Mouse (Mus musculus) hindbrain, embryonic 16.5 days (tissue): ENCODE measurements around the gene Ehbp1l1. TPM values are rescaled to one million over a fixed set of nuclear protein-coding genes. Genes with fewer than 3 reads are reported as not detected.

Source experiments
- ATAC-seq: fragments of 200-750 bp; cut with Nextera tagmentation; 2 replicates; pipeline ENCODE4 v1.8.0; 2017; ENCODE audit warnings: moderate TSS enrichment, moderate library complexity
- H3K27ac ChIP-seq: fragments of 300-500 bp; sonication (generic); 2 replicates; pipeline ENCODE4 v1.5.1; 2014; ENCODE audit warnings: low read depth, mild to moderate bottlenecking, control low read depth, low read length, moderate library complexity
- H3K27me3 ChIP-seq: fragments of 300-500 bp; sonication (generic); replicated peaks from 2 replicates; pipeline ENCODE4 v1.6.1; 2014; ENCODE audit warnings: low read length; ENCODE audit not compliant: control insufficient read depth, insufficient read depth
- H3K36me3 ChIP-seq: fragments of 300-500 bp; sonication (generic); 2 replicates; pipeline ENCODE4 v1.6.1; 2014; ENCODE audit warnings: mild to moderate bottlenecking, low read length, moderate library complexity, mixed read lengths; ENCODE audit not compliant: control insufficient read depth, insufficient read depth
- H3K4me1 ChIP-seq: fragments of 300-500 bp; sonication (generic); 2 replicates; pipeline ENCODE4 v1.6.1; 2014; ENCODE audit warnings: low read depth, low read length; ENCODE audit not compliant: control insufficient read depth, insufficient read depth
- H3K4me2 ChIP-seq: fragments of 300-500 bp; sonication (generic); 2 replicates; pipeline ENCODE4 v1.6.1; 2014; ENCODE audit warnings: mild to moderate bottlenecking, low read length, control low read depth, moderate library complexity
- H3K4me3 ChIP-seq: fragments of 300-500 bp; sonication (generic); 2 replicates; pipeline ENCODE4 v1.5.1; 2014; ENCODE audit warnings: mild to moderate bottlenecking, low read length, control low read depth, moderate library complexity
- H3K9ac ChIP-seq: fragments of 300-500 bp; sonication (generic); 2 replicates; pipeline ENCODE4 v1.6.1; 2014; ENCODE audit warnings: low read depth, mild to moderate bottlenecking, control low read depth, low read length, moderate library complexity
- H3K9me3 ChIP-seq: fragments of 300-500 bp; sonication (generic); 2 replicates; pipeline ENCODE4 v1.6.1; 2014; ENCODE audit warnings: mild to moderate bottlenecking, low read length, moderate library complexity; ENCODE audit not compliant: control insufficient read depth
- WGBS: fragments of 180-500 bp; shearing (Covaris S2); extraction: QIAGEN DNeasy Blood & Tissue Kit; methylation state at CpG from one replicate; pipeline ENCODE4 v1.1.7; 2014; 5-methylcytosine and 5-hydroxymethylcytosine counted together
- polyA plus RNA-seq: library from polyadenylated mRNA; unstranded; fragments of >200 nt; fragmentation: Nextera tagmentation; extraction: Ambion mirVana; gene quantifications from 2 replicates; pipeline ENCODE4 v1.2.1, GENCODE M21; 2015

The Ehbp1l1 gene
- polyA plus RNA-seq, 1 experiment from 2014 or later: 29.7 TPM

DNA sequence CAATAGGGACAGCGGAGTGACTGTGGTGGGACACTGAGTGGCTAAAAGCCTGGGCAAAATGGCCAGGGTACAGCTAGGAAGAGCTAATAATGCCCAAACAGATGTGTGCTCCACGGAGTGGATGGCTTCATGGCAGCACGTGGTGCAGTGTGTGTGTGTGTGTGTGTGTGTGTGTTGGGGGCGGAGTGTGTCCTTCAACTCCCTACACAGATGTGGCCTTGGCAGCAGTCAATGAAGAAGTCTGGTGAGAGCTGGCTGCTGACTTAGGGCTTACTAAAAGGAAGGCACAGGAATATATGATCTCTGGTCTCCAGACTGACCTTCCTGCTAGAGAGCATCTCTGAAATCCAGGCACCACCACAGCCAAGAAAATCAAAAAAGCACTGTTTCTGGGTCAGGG lies 57.7 kb downstream of the Ehbp1l1 start:
- H3K27ac ChIP-seq: no peak overlapping the region
- ATAC-seq: no peak
- 85% methylated on average over 4 of the region's 4 CpGs for WGBS
- no peak overlapping the region for H3K4me2 ChIP-seq
- peaks cover 3% of the 10 kb centered on the region for H3K4me1 ChIP-seq
- no peak overlapping the region for H3K9ac ChIP-seq
- H3K4me3 ChIP-seq: no peak overlapping the region
- H3K9me3 ChIP-seq: no peaks in the 10 kb centered on the region
- H3K27me3 ChIP-seq: no peaks in the 10 kb centered on the region
- H3K36me3 ChIP-seq: peaks cover 41% of the 10 kb centered on the region

DNA sequence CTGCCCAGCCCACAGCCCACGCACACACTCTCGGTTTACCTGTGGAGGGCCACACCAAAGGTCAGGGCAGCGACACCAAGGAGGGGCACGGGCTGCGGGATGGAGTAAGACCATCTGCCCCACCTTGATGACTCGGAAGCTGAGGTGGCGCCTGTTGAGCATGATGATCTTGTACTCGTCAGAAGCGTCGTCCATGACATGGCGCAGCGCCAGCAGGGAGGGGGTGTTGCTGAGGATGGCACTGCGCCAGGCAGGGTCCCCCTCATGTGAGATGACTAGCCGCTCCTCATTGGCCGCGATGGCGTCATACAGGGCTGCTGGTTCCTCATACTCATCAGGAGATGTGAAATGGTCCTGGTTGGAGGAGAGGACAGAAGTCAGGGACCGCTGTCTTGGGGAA lies 59.7 kb downstream of the Ehbp1l1 start:
- H3K4me2 ChIP-seq: no peak overlapping the region
- no peak overlapping the region for H3K9ac ChIP-seq
- 88% methylated on average over 18 of the region's 18 CpGs for WGBS
- no peaks in the 10 kb centered on the region for H3K9me3 ChIP-seq
- H3K36me3 ChIP-seq: peaks cover 34% of the 10 kb centered on the region
- H3K4me1 ChIP-seq: peaks cover 6% of the 10 kb centered on the region
- H3K27ac ChIP-seq: no peak overlapping the region
- H3K27me3 ChIP-seq: no peaks in the 10 kb centered on the region
- no peak for ATAC-seq
- H3K4me3 ChIP-seq: no peak overlapping the region

DNA sequence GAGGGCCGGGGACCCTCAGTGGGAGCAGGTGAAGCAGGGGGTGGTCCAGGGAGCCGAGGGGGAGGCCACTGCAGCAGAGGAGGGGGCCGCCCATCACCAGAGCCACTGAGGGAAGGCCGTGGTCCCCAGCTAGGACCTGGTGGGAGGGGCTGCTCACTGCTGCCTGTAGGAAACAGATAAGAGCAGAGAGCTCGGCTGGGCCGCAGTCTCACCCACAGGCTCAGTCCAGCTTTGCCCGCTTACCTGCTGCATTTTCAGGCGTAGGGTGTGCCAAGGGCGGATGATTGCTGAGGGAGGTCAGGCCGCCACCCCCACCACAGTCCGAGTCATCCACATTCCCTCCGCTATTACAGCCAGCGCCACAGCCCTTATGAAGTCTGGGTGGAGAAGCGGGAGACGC lies 60.7 kb downstream of the Ehbp1l1 start:
- 90% methylated on average over 15 of the region's 15 CpGs for WGBS
- Histone ChIP-seq H3K9ac (no peak overlapping the region), H3K4me3 (no peak overlapping the region), H3K36me3 (peaks cover 34% of the 10 kb centered on the region), H3K27me3 (no peaks in the 10 kb centered on the region), H3K27ac (no peak overlapping the region), H3K4me1 (peaks cover 6% of the 10 kb centered on the region), H3K9me3 (no peaks in the 10 kb centered on the region), H3K4me2 (no peak overlapping the region)
- no peak for ATAC-seq

DNA sequence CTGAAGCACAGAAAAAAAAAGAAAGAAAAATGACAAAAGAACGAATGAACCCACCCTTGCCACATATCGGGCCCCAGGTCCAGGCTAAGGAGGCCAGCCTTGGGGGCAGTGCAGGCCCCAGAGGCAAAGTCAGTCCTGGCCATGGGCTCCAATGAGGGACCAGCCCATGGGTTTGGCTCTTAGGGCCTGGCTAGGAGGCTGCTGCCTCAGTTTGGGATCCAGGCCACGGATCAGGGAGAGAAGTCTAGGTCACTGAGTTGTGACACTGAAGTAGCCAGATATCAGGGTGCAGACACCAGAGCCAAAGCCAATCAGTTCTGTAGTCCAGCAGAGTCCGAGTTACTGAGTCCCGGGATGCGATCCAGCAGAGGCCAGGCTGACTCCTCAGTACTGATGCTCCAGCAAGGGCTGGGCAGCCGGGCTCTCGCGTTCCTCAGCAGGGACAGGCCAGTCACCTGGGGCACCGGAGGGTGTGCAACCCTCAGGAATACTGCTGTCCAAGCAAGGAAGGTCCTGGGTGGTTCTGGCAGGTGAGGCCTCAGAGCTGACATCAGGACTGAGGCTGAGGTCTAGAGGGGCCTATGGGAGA lies 61.4 kb downstream of the Ehbp1l1 start:
- ATAC-seq: no peak
- H3K27me3 ChIP-seq: no peaks in the 10 kb centered on the region
- H3K4me1 ChIP-seq: peaks cover 6% of the 10 kb centered on the region
- H3K4me2 ChIP-seq: no peak overlapping the region
- no peak overlapping the region for H3K4me3 ChIP-seq
- WGBS: 87% methylated on average over 10 of the region's 10 CpGs
- peaks cover 29% of the 10 kb centered on the region for H3K36me3 ChIP-seq
- H3K27ac ChIP-seq: no peak overlapping the region
- H3K9ac ChIP-seq: no peak overlapping the region
- H3K9me3 ChIP-seq: no peaks in the 10 kb centered on the region

DNA sequence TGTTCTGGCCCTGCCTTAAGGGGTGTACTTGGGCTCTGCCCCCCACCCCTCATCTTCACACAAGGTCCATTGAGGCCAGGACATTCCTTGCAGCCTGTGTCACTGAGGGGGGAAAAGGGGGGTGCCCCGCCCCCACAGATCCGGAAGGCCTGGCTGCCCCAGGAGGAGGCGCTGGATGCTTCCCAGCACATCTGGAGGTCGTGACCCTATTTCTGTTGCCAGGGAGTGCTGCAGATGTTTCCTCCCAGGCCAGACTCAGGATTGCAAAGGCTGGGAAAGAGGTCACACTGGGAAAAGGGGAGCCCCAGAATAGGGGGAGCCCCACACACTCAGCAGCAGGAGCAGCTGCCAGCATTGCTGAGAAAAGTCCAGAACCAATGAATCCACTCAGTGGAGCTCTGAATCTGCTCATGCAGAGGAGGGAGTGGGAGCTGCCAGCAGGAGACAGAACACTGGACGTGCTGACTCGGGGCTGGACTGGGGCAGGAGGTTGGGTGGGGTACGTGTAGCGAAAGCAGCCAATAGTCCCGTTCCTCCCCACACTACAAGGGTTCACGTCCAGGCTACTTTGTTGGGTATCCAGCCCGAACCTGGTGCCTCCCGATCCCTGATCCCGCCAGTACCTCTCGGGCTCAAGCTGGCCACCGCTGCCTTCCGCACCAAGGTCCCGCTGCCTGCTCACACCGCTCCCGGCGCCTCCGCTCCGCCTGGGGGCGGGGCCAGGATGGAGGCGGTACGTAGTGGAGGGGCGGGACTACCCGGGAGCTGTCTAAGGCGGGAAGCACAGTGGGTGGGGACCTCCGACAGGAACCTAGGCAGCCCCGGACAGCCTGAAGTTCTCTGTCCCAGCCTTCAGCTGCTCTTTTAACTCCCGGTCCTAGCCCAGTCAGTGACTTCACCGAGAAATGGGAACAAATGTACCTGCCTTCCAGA lies 62.9 kb downstream of the Ehbp1l1 start, which contains the start of gene Sipa1:
Gene Sipa1 (minus strand): TSS at position 727 of the 933 bp plus-strand sequence.
- peak; percentile 86 for ATAC-seq
- WGBS: 4% methylated on average over 31 of the region's 32 CpGs
- no peaks in the 10 kb centered on the region for H3K9me3 ChIP-seq
- peaks cover 6% of the 10 kb centered on the region for H3K4me1 ChIP-seq
- H3K36me3 ChIP-seq: peaks cover 22% of the 10 kb centered on the region
- peak within 1 kb of the TSS; percentile 30 for H3K27ac ChIP-seq
- H3K9ac ChIP-seq: peak within 1 kb of the TSS; percentile 53
- H3K4me2 ChIP-seq: peak within 1 kb of the TSS; percentile 49
- H3K27me3 ChIP-seq: no peaks in the 10 kb centered on the region
- H3K4me3 ChIP-seq: peak within 1 kb of the TSS; percentile 35

DNA sequence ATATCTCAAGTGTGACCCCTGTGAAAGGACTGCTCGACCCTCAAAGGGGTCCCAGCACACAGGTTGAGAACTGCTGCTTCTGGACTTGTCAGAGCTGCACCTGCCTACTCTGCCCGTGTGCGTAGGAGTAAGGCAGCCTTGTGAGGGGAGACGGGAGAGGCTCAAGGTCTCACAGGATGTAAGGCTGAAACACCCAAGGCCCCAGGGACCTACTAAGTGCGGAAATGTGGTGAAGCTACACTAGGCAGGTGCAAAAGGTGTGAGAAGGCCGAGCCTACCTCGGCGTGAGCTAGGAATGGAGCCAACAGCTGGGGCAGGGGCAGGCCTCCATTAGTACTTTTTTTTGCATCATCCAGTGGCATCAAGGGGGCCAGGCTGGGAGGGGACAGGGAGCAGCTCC lies 63.8 kb downstream of the Ehbp1l1 start:
- Histone ChIP-seq H3K9ac (0 out of 2 replicates have a peak overlapping the region, but pooled peaks have one; percentile 5), H3K4me3 (peak overlapping the region; percentile 35)

DNA sequence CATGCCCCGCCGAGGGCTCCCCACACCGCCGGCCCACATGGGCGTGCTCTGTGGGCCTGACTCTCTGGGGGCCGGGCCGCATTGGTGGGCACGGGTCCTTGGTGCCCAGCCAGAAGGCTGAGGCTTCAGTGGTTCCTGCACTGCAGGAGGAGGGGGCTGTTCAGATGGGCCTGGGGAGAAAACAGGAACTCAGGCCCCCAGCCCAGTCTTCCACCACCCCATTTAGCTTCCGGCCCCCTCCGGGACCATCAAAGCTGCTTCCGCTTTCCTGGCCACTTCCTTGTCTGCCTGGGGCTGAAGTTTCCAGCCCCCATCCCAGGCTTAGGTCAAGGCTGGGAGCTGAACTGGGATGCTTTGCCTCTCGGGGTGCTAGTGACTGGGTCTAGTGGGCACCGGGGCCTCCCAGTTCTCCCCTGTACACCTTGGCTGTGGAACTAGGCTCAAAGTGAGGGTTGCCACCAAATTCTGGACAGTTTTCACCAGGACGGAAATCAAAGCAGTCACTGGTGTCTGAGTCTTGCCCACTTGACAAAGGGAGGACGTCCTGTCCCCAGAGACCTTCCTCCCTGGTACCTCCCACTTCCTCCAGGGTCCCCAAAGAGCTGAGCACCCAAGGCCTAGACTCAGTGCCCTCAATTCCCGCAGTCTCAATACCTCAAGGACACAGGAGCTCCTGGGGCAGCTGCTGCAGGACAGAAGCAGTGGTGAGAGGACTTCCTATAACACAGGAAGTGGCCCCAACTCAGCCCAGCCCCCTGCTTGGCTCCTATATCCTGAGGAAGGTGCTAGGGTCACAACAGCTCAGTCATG lies 65.0 kb downstream of the Ehbp1l1 start:
- WGBS: 90% methylated on average over 15 of the region's 16 CpGs
- Histone ChIP-seq H3K27ac (no peak overlapping the region; the same call in 1 of the 2 replicates), H3K9me3 (no peaks in the 10 kb centered on the region), H3K27me3 (0 out of 2 replicates have a peak, but pooled peaks cover 1% of the 10 kb centered on the region), H3K36me3 (peaks cover 15% of the 10 kb centered on the region), H3K4me2 (peak overlapping the region; percentile 19), H3K4me1 (peaks cover 6% of the 10 kb centered on the region), H3K4me3 (no peak overlapping the region), H3K9ac (peak overlapping the region; percentile 27; the same call in 1 of the 2 replicates)
- ATAC-seq: no peak

More for the DNA sequence above, 63.8 kb downstream of the Ehbp1l1 start:
- peak overlapping the region; percentile 30; the same call in 1 of the 2 replicates for H3K27ac ChIP-seq
- ATAC-seq: no peak
- H3K9me3 ChIP-seq: no peaks in the 10 kb centered on the region
- peak overlapping the region; percentile 49 for H3K4me2 ChIP-seq
- no peaks in the 10 kb centered on the region for H3K27me3 ChIP-seq
- WGBS: 80% methylated on average over 8 of the region's 8 CpGs
- peaks cover 19% of the 10 kb centered on the region for H3K36me3 ChIP-seq
- H3K4me1 ChIP-seq: peaks cover 6% of the 10 kb centered on the region
